Mouse (Mus musculus) liver, adult (tissue): Measurements from ENCODE around the gene Mettl7a2.

Experiments used
- GATA4 ChIP-seq: IDR thresholded peaks from 2 replicates; pipeline ENCODE4 v1.6.1; 2014; ENCODE audit warnings: mild to moderate bottlenecking, low read length; ENCODE audit not compliant: insufficient replicate concordance

Mettl7a2 gene

GRCm38 (mm10) chr15:100346761-100347160 lies 6.2 kb upstream of the Mettl7a2 start:
- TF ChIP-seq GATA4 = no peak

DNA sequence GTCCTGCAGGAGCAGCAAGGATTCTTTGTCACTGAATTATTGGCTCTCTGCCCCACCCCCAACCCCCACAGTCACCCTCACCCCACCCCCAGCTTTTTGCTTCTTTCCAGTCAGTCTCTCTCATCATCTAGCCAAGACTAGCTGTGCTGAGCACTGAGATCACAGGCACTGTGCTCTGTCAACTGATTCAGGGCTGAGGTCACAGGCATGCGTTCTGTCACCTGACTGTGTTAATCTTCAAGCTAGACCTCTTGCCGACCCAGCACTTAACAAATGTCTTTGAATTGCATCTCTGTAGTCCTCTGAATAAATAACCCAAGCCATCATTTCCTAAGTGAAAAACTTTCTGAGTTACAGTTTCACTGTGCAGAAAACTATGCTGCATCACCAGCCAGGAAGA lies 3.5 kb upstream of the Mettl7a2 start:
- TF ChIP-seq GATA4 = no peak

GRCm38 (mm10) chr15:100351501-100352060 lies 1.4 kb upstream of the Mettl7a2 start:
- no peak for TF ChIP-seq GATA4

GRCm38 (mm10) chr15:100355876-100356275 lies 2.9 kb downstream of the Mettl7a2 start:
- no peak for TF ChIP-seq GATA4

DNA sequence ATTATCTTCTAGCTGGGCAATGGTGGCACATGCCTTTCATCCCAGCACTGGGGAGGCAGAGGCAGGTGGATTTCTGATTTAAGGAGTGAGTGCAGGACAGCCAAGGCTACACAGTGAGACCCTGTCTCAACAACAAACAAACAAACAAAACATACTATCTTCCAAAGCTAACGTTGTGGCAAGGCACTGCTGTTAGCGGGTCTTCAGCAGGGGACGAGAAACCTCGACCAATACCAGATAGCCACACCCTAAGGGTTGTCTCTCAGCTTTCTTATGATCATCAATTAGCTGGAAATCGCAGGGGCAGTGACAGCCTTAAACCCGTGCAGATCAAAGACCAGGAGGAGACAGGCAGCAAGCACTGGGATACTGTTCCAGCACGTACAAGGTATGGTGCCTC lies 11.2 kb downstream of the Mettl7a2 start, which contains the start of gene Higd1c:
Gene Higd1c, plus strand, starts transcription at position 301 of the 400 bp plus-strand sequence.
- no peak for TF ChIP-seq GATA4

DNA sequence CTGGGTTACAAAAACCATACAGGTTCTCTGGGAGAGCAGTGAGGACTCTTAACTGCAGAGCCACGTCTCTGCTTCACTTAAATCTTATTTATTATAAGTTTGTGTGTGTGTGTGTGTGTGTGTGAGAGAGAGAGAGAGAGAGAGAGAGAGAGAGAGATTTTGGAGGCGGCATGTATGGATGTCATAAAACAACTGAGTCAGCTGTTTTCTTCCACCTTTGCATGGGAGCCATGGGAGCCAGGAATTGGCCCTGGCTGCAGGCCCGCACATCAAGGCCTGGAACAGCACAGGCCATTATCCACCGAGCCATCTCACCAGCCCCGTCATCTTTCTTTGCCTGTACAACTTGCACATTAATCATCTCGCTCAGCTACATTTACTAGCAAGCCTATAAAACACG lies 14.1 kb downstream of the Mettl7a2 start:
- TF ChIP-seq GATA4 = no peak

DNA sequence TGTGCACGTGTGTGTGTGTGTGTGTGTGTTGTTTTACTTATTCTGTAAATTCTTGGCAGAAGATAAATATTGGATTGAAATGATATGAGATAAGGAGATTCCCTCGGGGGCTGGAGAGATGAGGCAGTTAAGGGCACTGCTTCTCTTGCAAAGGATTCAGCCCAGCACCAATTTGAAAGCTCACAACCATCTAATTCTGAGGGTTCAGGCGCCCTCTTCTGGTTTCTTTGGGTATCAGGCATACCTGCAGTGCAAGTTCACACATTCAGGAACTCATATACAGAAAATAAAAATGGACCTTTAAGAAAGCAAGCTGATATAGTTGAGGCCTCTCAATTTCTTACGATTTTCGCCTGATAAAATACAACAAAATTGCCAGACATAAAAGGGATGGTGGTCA lies 22.1 kb downstream of the Mettl7a2 start:
- no peak for TF ChIP-seq GATA4

DNA sequence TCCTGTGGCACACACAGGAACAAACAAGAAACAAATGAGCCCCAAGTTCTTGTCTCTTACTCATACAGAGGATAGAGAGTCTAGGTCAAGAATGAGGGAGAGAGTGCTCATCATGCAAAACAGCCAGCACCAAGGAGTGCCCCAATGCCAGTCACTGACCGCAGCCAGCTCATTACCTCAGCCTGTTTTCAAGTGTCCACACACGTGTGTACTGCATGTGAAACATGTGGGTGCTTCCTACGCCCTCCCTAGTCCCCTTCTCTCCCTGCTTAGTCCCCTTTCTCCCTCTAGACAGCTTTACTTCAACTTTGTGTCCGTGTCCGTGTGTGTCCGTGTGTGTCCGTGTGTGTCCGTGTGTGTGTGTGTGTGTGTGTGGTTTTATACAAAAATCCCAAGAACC lies 26.7 kb downstream of the Mettl7a2 start:
- no peak for TF ChIP-seq GATA4

GRCm38 (mm10) chr15:100380104-100380503 lies 27.1 kb downstream of the Mettl7a2 start:
- TF ChIP-seq GATA4 = no peak

- no peak for TF ChIP-seq GATA4
Observed at GRCm38 (mm10) chr15:100385705-100386104, 32.7 kb downstream of the Mettl7a2 start.

- TF ChIP-seq GATA4 = no peak
Observed at GRCm38 (mm10) chr15:100387544-100388223, 34.7 kb downstream of the Mettl7a2 start.

GRCm38 (mm10) chr15:100388224-100388835 lies 35.3 kb downstream of the Mettl7a2 start:
- no peak for TF ChIP-seq GATA4

GRCm38 (mm10) chr15:100388886-100389285 lies 35.9 kb downstream of the Mettl7a2 start:
- no peak for TF ChIP-seq GATA4

DNA sequence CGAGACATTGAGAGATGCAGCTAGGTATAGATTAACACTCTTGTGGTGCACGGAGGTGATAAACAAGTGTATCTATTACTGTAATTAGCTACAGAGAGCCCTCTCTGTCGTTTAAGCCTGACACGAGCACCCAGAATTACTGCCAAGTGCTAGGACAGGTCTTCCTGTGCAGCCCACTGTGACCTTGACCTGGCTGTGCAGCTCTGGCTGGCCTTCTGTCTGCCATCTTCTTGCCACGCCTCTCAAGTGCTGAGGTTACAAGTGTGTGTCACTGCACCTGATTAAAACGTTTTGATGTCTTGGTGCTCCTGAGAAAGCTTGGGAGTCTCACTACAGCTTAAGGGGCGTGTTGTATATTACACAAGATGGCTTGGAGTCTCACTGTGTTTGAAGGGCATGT lies 38.1 kb downstream of the Mettl7a2 start:
- no peak for TF ChIP-seq GATA4

DNA sequence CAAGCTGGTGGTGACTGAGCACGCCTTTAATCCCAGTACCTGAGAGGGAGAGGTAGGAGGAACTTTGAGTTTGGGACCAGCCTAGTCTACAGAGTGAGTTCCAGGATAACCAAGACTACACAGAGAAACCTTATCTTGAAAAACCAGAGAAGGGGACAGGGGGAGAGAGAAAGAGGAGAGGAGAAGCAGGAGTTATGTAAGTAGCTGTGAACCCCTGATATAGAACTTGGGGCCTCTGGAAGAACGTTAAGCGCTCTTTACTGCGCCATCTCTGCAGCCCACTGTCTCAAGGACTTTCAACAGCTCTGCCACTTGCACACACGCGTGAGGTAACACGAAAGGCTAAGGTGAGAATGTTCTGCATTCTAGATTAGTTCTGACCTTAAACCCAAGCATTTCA lies 38.6 kb downstream of the Mettl7a2 start:
- TF ChIP-seq GATA4 = no peak

DNA sequence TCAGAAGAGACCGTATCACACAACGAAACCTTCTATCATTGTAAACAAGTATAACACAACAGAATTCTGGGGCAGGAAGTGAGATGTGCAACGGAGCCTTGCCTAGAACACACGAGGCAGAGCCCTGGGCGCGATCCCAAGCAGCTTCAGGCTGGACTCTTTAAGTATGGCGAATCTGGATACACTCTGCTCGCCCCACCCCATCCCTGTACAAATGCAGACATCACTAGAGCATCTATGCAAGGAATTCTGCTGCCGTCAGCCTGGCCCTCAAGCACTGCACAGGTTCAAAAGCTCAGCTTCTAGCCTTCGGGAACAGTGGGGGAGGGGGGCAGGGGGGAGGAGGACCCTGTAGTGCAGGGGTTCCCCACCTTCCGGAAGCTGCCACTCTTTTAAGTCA lies 40.0 kb downstream of the Mettl7a2 start:
- no peak for TF ChIP-seq GATA4

DNA sequence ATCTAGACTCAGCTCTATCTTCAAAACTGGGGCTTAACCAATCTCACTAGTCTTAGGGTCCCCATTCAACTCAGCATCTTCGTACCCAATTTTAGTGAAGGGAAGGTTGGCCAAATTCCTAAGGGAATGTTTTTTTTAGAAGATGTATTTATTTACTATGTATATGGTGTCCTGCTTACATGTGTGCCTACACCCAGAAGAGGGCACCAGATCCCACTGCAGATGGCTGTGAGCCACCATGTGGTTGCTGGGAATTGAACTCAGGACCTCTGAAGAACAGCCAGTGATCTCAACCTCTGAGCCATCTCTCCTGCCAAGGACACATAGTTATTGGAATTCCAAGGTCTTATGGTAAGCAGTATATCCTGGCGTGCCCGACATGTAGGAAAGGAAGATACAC lies 42.6 kb downstream of the Mettl7a2 start:
- TF ChIP-seq GATA4 = no peak

DNA sequence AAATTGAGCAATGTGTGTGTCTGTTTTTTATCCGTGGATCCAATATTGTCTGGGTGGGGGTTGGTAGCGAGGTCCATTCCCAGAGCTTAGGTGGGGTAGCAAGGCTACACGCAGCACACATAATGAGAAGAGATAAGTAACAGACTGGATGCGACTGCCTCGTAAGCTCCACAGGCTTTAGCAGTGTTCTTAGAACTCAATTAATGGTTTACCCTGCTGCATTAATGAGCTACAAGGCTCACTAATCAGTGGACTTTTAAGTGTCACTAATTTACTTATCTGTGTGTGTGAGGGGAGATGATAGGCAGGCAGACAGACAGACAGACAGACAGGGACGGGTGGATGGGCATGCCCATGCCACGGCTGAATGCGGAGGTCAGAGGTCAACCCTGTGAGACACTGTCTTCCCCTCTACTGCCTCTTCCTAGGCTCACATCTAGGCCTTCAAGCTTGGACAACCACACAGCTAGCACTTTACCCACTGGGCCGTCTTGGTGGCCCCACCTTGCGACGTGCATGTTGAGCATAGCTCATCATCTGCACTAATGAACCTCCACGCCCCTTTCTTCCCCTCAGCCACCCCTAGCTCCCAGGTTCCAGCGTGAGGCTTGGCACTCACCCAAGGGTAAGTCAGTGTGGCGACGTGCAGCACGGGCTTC lies 47.7 kb downstream of the Mettl7a2 start:
- TF ChIP-seq GATA4 = no peak
